Comparison of ENCODE assay signal across 8 mouse cellular contexts in the genomic region with DNA sequence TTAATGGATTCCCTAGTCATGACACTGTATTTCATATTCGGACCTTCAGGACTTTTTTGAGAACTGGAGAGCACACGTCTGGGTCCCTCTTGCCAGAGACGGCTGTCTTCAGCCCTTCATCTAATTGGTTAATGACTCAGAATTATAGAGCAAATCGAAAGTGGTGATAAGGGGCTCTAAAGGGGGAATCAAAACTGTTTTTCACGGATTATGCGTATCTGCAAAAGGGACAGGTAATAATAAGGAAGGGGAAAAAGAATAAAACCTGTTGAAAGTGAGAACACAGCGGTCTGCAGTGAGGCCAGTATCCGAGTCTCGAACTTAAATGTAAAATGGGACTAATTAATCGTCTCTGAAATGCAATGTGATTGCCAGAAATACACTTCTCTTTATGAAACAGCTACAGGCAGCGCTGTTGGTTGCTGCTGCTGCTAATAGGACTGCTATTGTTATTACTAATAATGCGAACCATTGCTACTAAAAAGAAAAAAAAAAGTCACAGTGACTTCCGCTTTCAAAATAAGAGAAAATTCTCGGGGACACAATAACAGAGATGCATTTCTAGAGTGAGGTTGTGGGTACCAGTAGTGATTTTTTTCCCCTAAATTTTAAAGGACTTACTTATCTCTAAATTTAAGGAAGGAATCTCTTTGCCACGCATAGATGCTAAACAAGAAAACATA. TPM values are rescaled to one million over a fixed set of nuclear protein-coding genes. Genes with fewer than 3 reads are reported as not detected.
DNase-seq lines count a peak whose midpoint lies in the region; ATAC-seq lines count a peak whose summit lies in the region.

No protein-coding gene starts in this region.

- H3K27ac ChIP-seq in forebrain, embryonic 14.5 days (ENCODE audit: low read depth, low read length): no peak overlapping the region
- H3K27ac ChIP-seq in liver, embryonic 15.5 days (replicated peaks): no peak overlapping the region

- no peaks in the 10 kb centered on the region for H3K9me3 ChIP-seq in forebrain, embryonic 14.5 days (replicated peaks; ENCODE audit: control insufficient read depth, low read length)
- no peaks in the 10 kb centered on the region for H3K9me3 ChIP-seq in liver, embryonic 15.5 days (replicated peaks)

- H3K9ac ChIP-seq in forebrain, embryonic 14.5 days (ENCODE audit: low read length): peak overlapping the region; percentile 72
- 0 out of 2 replicates have a peak overlapping the region, but pooled peaks have one; percentile 26 for H3K9ac ChIP-seq in liver, embryonic 15.5 days

- WGBS in forebrain, embryonic 14.5 days: 4% methylated on average over 15 of the region's 15 CpGs
- WGBS in liver, embryonic 15.5 days (ENCODE audit: insufficient replicate concordance): 6% methylated on average over 15 of the region's 15 CpGs

- H3K36me3 ChIP-seq in forebrain, embryonic 14.5 days (ENCODE audit: control insufficient read depth, insufficient read depth, low read length): no peaks in the 10 kb centered on the region
- H3K36me3 ChIP-seq in liver, embryonic 15.5 days (replicated peaks): no peaks in the 10 kb centered on the region

- no peaks in the 10 kb centered on the region for H3K27me3 ChIP-seq in forebrain, embryonic 14.5 days (replicated peaks; ENCODE audit: control insufficient read depth, insufficient read depth, low read length)
- peaks cover 4% of the 10 kb centered on the region; the same call in 1 of the 2 replicates for H3K27me3 ChIP-seq in liver, embryonic 15.5 days

- H3K4me2 ChIP-seq in forebrain, embryonic 14.5 days (ENCODE audit: low read length): peak overlapping the region; percentile 71
- H3K4me2 ChIP-seq in liver, embryonic 15.5 days: peak overlapping the region; percentile 94

- H3K4me1 ChIP-seq in forebrain, embryonic 14.5 days (ENCODE audit: control insufficient read depth, insufficient read depth, low read length): 0 out of 2 replicates have a peak, but pooled peaks cover 3% of the 10 kb centered on the region
- peaks cover 13% of the 10 kb centered on the region for H3K4me1 ChIP-seq in liver, embryonic 15.5 days (replicated peaks)

- H3K4me3 ChIP-seq in forebrain, embryonic 14.5 days (ENCODE audit: low read depth, low read length): peak overlapping the region; percentile 71
- H3K4me3 ChIP-seq in liver, embryonic 15.5 days (replicated peaks): peak overlapping the region; percentile 64

- peak; percentile 38 for ATAC-seq in forebrain, embryonic 14.5 days
- no peak for ATAC-seq in liver, embryonic 15.5 days (ENCODE audit: insufficient read depth)

- peak; percentile 13 for DNase-seq in embryo, embryonic 9.5 days (ENCODE audit: extremely low spot score)
- no peak for DNase-seq in embryo, embryonic 10 days (ENCODE audit: low spot score)
- peak; percentile 68 for DNase-seq in A20 (ENCODE audit: low read depth, low spot score)
- DNase-seq in forebrain, embryonic 14.5 days (ENCODE audit: low spot score): peak; percentile 29
- no peak for DNase-seq in c-Kit-positive CD71-positive TER-119-positive erythroid progenitor cells, embryonic 14.5 days (ENCODE audit: low spot score)
- no peak for DNase-seq in frontal cortex, postnatal 14 days (ENCODE audit: low spot score in 2 of 2)
- DNase-seq in testis, postnatal 14 days (ENCODE audit: low spot score): no peak

RNA-seq across cellular contexts. Expression of a gene that starts 1.0 kb away (rescaled TPM):
- polyA plus RNA-seq in forebrain, embryonic 14.5 days (2014; fragmentation: Nextera tagmentation; extraction: Ambion mirVana): 0.82 and 1.1 TPM in 2 replicates
- polyA plus RNA-seq in liver, embryonic 15.5 days (2015; fragmentation: Nextera tagmentation; extraction: Ambion mirVana): 0.03 TPM in 1 of 2 replicates, not detected in the other

RNA-seq across cellular contexts. Expression of a gene that starts 7.8 kb away (rescaled TPM):
- not detected in 2 replicates for polyA plus RNA-seq in forebrain, embryonic 14.5 days (2014; fragmentation: Nextera tagmentation; extraction: Ambion mirVana)
- polyA plus RNA-seq in liver, embryonic 15.5 days (2015; fragmentation: Nextera tagmentation; extraction: Ambion mirVana): not detected in 2 replicates

Comparison
In these comparisons a context has a peak if more than half of its experiments do, and no peak if none do; other contexts are left out.
1. DNase-seq: peak in embryo, embryonic 9.5 days (single experiment), A20 (single experiment) and forebrain, embryonic 14.5 days (single experiment); none in embryo, embryonic 10 days (single experiment), c-Kit-positive CD71-positive TER-119-positive erythroid progenitor cells, embryonic 14.5 days (single experiment), frontal cortex, postnatal 14 days (0 of 2) and testis, postnatal 14 days (single experiment).